In the genomic region with DNA sequence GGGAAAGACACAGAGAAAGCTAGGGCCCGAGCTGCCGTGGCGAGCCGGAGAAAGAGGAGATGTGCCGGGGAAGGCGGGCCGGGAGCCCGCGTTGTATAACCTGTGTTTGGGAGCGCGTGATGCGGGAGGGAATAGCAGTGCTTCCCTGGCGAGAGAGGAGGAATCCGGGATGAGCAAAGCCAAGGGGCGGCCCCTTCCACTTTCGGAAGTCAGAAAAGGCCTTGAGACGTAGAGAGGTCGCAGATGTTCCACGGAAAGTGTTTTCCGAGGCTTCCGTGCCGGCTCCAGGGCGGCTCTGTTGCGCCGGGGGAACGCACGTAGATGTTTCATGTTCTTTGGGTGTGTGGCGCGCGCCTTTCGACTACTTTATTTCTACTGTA, we compare ENCODE assay signal across 8 mouse cellular contexts. TPM values are rescaled to one million over a fixed set of nuclear protein-coding genes. Genes with fewer than 3 reads are reported as not detected.
DNase-seq lines count a peak whose midpoint lies in the region; ATAC-seq lines count a peak whose summit lies in the region.

No protein-coding gene starts in this region.

- intact Hi-C loops in heart, postnatal 14 days (cut with DNase I): loop anchor here (5.0 kb wide), 1 partner anchor 333 kb away; no protein-coding TSS in a partner anchor

- no peak for DNase-seq in heart, embryonic 10.5 days (ENCODE audit: low spot score)
- no peak for DNase-seq in heart, postnatal 14 days
- peak; percentile 31 for DNase-seq in ES-CJ7 (ENCODE audit: low read depth, low spot score)
- DNase-seq in forebrain, embryonic 10.5 days (ENCODE audit: extremely low spot score, low spot score): no peak
- no peak for DNase-seq in urinary bladder, postnatal 25 days (ENCODE audit: low spot score)
- no peak for DNase-seq in adrenal gland, postnatal 10 days

- H3K4me3 ChIP-seq in heart, embryonic 10.5 days: peak overlapping the region; percentile 90
- H3K4me3 ChIP-seq in forebrain, embryonic 10.5 days: peak overlapping the region; percentile 97
- peak overlapping the region; percentile 97 for H3K4me3 ChIP-seq in intestine, embryonic 16.5 days (ENCODE audit: low read length)

- H3K9ac ChIP-seq in intestine, embryonic 16.5 days (ENCODE audit: low read depth, low read length): peak overlapping the region; percentile 92

- peak; percentile 52 for ATAC-seq in intestine, embryonic 16.5 days
- ATAC-seq in megakaryocyte, adult 5-6 weeks (ENCODE audit: poor library complexity, severe bottlenecking): peak; percentile 3

- peaks cover 23% of the 10 kb centered on the region for H3K4me1 ChIP-seq in heart, embryonic 10.5 days
- peaks cover 38% of the 10 kb centered on the region for H3K4me1 ChIP-seq in forebrain, embryonic 10.5 days
- peaks cover 12% of the 10 kb centered on the region for H3K4me1 ChIP-seq in intestine, embryonic 16.5 days (ENCODE audit: control insufficient read depth, insufficient read depth, low read length)

- peak overlapping the region; percentile 97 for H3K27ac ChIP-seq in heart, embryonic 10.5 days
- H3K27ac ChIP-seq in forebrain, embryonic 10.5 days: peak overlapping the region; percentile 97
- H3K27ac ChIP-seq in intestine, embryonic 16.5 days (ENCODE audit: low read length): peak overlapping the region; percentile 96

- under 1% methylated on average over 31 of the region's 31 CpGs for WGBS in heart, embryonic 10.5 days
- 0% methylated on average over 31 of the region's 31 CpGs for WGBS in forebrain, embryonic 10.5 days
- 0% methylated on average over 31 of the region's 31 CpGs for WGBS in intestine, embryonic 16.5 days

- H3K9me3 ChIP-seq in heart, embryonic 10.5 days: no peaks in the 10 kb centered on the region
- no peaks in the 10 kb centered on the region for H3K9me3 ChIP-seq in forebrain, embryonic 10.5 days
- no peaks in the 10 kb centered on the region for H3K9me3 ChIP-seq in intestine, embryonic 16.5 days (ENCODE audit: control insufficient read depth, low read length)

- H3K27me3 ChIP-seq in heart, embryonic 10.5 days (ENCODE audit: insufficient read depth, poor library complexity, severe bottlenecking): no peaks in the 10 kb centered on the region
- no peaks in the 10 kb centered on the region for H3K27me3 ChIP-seq in forebrain, embryonic 10.5 days (ENCODE audit: poor library complexity, severe bottlenecking)
- no peaks in the 10 kb centered on the region for H3K27me3 ChIP-seq in intestine, embryonic 16.5 days (replicated peaks; ENCODE audit: control insufficient read depth, insufficient read depth, low read length)

- H3K4me2 ChIP-seq in intestine, embryonic 16.5 days (ENCODE audit: low read depth, low read length): peak overlapping the region; percentile 77

- peaks cover 10% of the 10 kb centered on the region; the same call in 1 of the 2 replicates for H3K36me3 ChIP-seq in heart, embryonic 10.5 days
- H3K36me3 ChIP-seq in forebrain, embryonic 10.5 days (replicated peaks): peaks cover 21% of the 10 kb centered on the region
- H3K36me3 ChIP-seq in intestine, embryonic 16.5 days (ENCODE audit: control insufficient read depth, insufficient read depth, low read length): no peaks in the 10 kb centered on the region

RNA-seq across cellular contexts. Expression of a gene that starts 0.5 kb away (rescaled TPM):
- 76.8 and 85.1 TPM in 2 replicates for polyA plus RNA-seq in heart, embryonic 10.5 days (2016; fragmentation: Nextera tagmentation; extraction: Ambion mirVana)
- 10 to 100 TPM; 31.0 to 33.2 TPM for total RNA-seq in heart, postnatal 14 days (2021)
- polyA plus RNA-seq in forebrain, embryonic 10.5 days (2016; fragmentation: Nextera tagmentation; extraction: Ambion mirVana): 96.6 and 98.2 TPM in 2 replicates
- 47.8 and 51.5 TPM in 2 replicates for polyA plus RNA-seq in intestine, embryonic 16.5 days (2015; fragmentation: Nextera tagmentation; extraction: Ambion mirVana)
- 28.4 and 33.9 TPM in 2 replicates for total RNA-seq in megakaryocyte, adult 5-6 weeks (2015)
- total RNA-seq in megakaryocyte, adult 5-6 weeks (2017): 42.2 and 43.7 TPM in 2 replicates
- 10 to 100 TPM; 35.5 to 48.1 TPM for total RNA-seq in adrenal gland, postnatal 10 days (2021)

RNA-seq across cellular contexts. Expression of a gene that starts 45.3 kb away (rescaled TPM):
- polyA plus RNA-seq in heart, embryonic 10.5 days (2016; fragmentation: Nextera tagmentation; extraction: Ambion mirVana): 0.58 and 0.68 TPM in 2 replicates
- total RNA-seq in heart, postnatal 14 days (2021): under 1 TPM; 0.33 to 0.44 TPM
- polyA plus RNA-seq in forebrain, embryonic 10.5 days (2016; fragmentation: Nextera tagmentation; extraction: Ambion mirVana): 0.07 and 0.46 TPM in 2 replicates
- 0.12 and 0.17 TPM in 2 replicates for polyA plus RNA-seq in intestine, embryonic 16.5 days (2015; fragmentation: Nextera tagmentation; extraction: Ambion mirVana)
- 0.07 TPM in 1 of 2 replicates, not detected in the other for total RNA-seq in megakaryocyte, adult 5-6 weeks (2015)
- 0.37 TPM in 1 of 2 replicates, not detected in the other for total RNA-seq in megakaryocyte, adult 5-6 weeks (2017)
- total RNA-seq in adrenal gland, postnatal 10 days (2021): under 1 TPM; 0.15 to 0.45 TPM
